Mouse (Mus musculus): ENCODE measurements around the gene Best2. TPM values are rescaled to one million over a fixed set of nuclear protein-coding genes. Genes with fewer than 3 reads are reported as not detected.

Best2 gene
- total and polyA plus RNA-seq, 3 experiments, result 0.04 to 0.13 TPM; not detected in 1

GRCm38 (mm10) chr8:84994375-84994774, 20.0 kb downstream of the Best2 start:
- Histone ChIP-seq H3K4me1 (ENCODE audit: control insufficient read depth in 1 of 2, insufficient read depth in 2 of 2, low read length in 2 of 2) (peaks cover 0 to 11% of the 10 kb centered on the region in 2 experiments; a peak in 3 of 4 replicates), H3K27me3 (ENCODE audit: control insufficient read depth in 1 of 2, insufficient read depth in 2 of 2, low read length in 2 of 2) (no peaks in the 10 kb centered on the region), H3K79me2 (ENCODE audit: control insufficient read depth, insufficient read depth, low read length, poor library complexity) (no peaks in the 10 kb centered on the region; the same call in 1 of the 2 replicates), H3K9ac (ENCODE audit: control insufficient read depth, low read depth, low read length, poor library complexity, severe bottlenecking) (no peak overlapping the region), H3K36me3 (ENCODE audit: control insufficient read depth in 1 of 2, insufficient read depth in 2 of 2, low read length in 2 of 2) (peaks cover 0 to 1% of the 10 kb centered on the region in 2 experiments; a peak in 1 of 4 replicates), H3K4me3 (ENCODE audit: control insufficient read depth in 1 of 2, insufficient read depth in 1 of 2, low read depth in 2 of 2, low read length in 2 of 2) (no peak overlapping the region), H3K27ac (ENCODE audit: control insufficient read depth, low read depth, low read length) (no peak overlapping the region), H3K9me3 (replicated peaks; ENCODE audit: insufficient read depth, low read length) (no peaks in the 10 kb centered on the region)
- TF ChIP-seq TAL1 (IDR thresholded peaks at IDR 0.05; ENCODE audit: low read length), result no peak
- no peak for TF ChIP-seq TBP (IDR thresholded peaks at IDR 0.05; ENCODE audit: low read depth, low read length)
- no peak for TF ChIP-seq CHD2 (IDR thresholded peaks at IDR 0.05; ENCODE audit: low read length)
- TF ChIP-seq GATA1 (IDR thresholded peaks at IDR 0.05; ENCODE audit: low read depth, low read length), result no peak
- TF ChIP-seq TCF12 (IDR thresholded peaks at IDR 0.05; ENCODE audit: low read depth, low read length), result no peak
- TF ChIP-seq MXI1 (IDR thresholded peaks at IDR 0.05; ENCODE audit: low read depth, low read length), result no peak
- no peak for TF ChIP-seq E2F4 (IDR thresholded peaks at IDR 0.05; ENCODE audit: borderline replicate concordance, low read depth, low read length)
- TF ChIP-seq MYC (IDR thresholded peaks at IDR 0.05; ENCODE audit: low read depth, low read length), result no peak
- no peak for TF ChIP-seq USF1 (IDR thresholded peaks at IDR 0.05; ENCODE audit: low read depth, low read length)
- no peak for TF ChIP-seq NELFE (IDR thresholded peaks at IDR 0.05; ENCODE audit: low read depth, low read length)
- no peak for TF ChIP-seq JUND (IDR thresholded peaks at IDR 0.05; ENCODE audit: low read depth, low read length)
- TF ChIP-seq UBTF (IDR thresholded peaks at IDR 0.05; ENCODE audit: borderline replicate concordance, insufficient read depth, low read depth, low read length), result no peak
- TF ChIP-seq CTCF (IDR thresholded peaks at IDR 0.05 in 2 of 3, conservative IDR thresholded peaks at IDR 0.05 in 1 of 3; ENCODE audit: control insufficient read depth in 1 of 3, insufficient read depth in 1 of 3, low read depth in 2 of 3, low read length in 3 of 3, poor library complexity in 1 of 3, severe bottlenecking in 1 of 3), result no peak
- no peak for DNase-seq (ENCODE audit: low read depth, low spot score)

- H3K9ac ChIP-seq (ENCODE audit: control insufficient read depth, low read depth, low read length, poor library complexity, severe bottlenecking), result peak overlapping the region; percentile 80
- H3K27ac ChIP-seq (ENCODE audit: control insufficient read depth, low read depth, low read length), result no peak overlapping the region; the same call in 1 of the 2 replicates
- peaks cover 0 to 21% of the 10 kb centered on the region in 2 experiments; a peak in 3 of 4 replicates for H3K4me1 ChIP-seq (ENCODE audit: control insufficient read depth in 1 of 2, insufficient read depth in 2 of 2, low read length in 2 of 2)
- no peak for DNase-seq (ENCODE audit: low read depth, low spot score)
- 0 out of 2 replicates have a peak, but pooled peaks have one; percentile 16 for TF ChIP-seq MXI1 (IDR thresholded peaks at IDR 0.05; ENCODE audit: low read depth, low read length)
- TF ChIP-seq CHD2 (IDR thresholded peaks at IDR 0.05; ENCODE audit: low read length), result no peak
- no peak for TF ChIP-seq ZNF384 (IDR thresholded peaks at IDR 0.05; ENCODE audit: low read depth, low read length)
- no peak for TF ChIP-seq MYC (IDR thresholded peaks at IDR 0.05; ENCODE audit: low read depth, low read length)
- TF ChIP-seq USF1 (IDR thresholded peaks at IDR 0.05; ENCODE audit: low read depth, low read length), result 0 out of 2 replicates have a peak, but pooled peaks have one; percentile 4
- TF ChIP-seq ZKSCAN1 (IDR thresholded peaks at IDR 0.05; ENCODE audit: low read depth, low read length), result no peak
- no peak for TF ChIP-seq UBTF (IDR thresholded peaks at IDR 0.05; ENCODE audit: borderline replicate concordance, insufficient read depth, low read depth, low read length)
- no peak for TF ChIP-seq ELF1 (IDR thresholded peaks at IDR 0.05; ENCODE audit: low read depth, low read length)
- 0 out of 2 replicates have a peak, but pooled peaks have one; percentile 4 for TF ChIP-seq ZMIZ1 (IDR thresholded peaks at IDR 0.05; ENCODE audit: low read depth, low read length)
- H3K4me3 ChIP-seq (ENCODE audit: control insufficient read depth in 1 of 2, insufficient read depth in 1 of 2, low read depth in 2 of 2, low read length in 2 of 2), result peak overlapping the region; percentile 75 to 81
- H3K9me3 ChIP-seq (replicated peaks; ENCODE audit: insufficient read depth, low read length), result no peaks in the 10 kb centered on the region
- no peaks in the 10 kb centered on the region for H3K27me3 ChIP-seq (ENCODE audit: control insufficient read depth in 1 of 2, insufficient read depth in 2 of 2, low read length in 2 of 2)
- peaks cover 0 to 9% of the 10 kb centered on the region in 2 experiments; a peak in 2 of 4 replicates for H3K36me3 ChIP-seq (ENCODE audit: control insufficient read depth in 1 of 2, insufficient read depth in 2 of 2, low read length in 2 of 2)
- H3K79me2 ChIP-seq (ENCODE audit: control insufficient read depth, insufficient read depth, low read length, poor library complexity), result no peaks in the 10 kb centered on the region; the same call in 1 of the 2 replicates
These were observed 23.5 kb downstream of the Best2 start for GRCm38 (mm10) chr8:84990836-84991235.

Measured in MEL (cell line).